Mouse (Mus musculus) heart, postnatal 10 days (tissue): ENCODE data around the gene Olfr670. TPM values are rescaled to one million over a fixed set of nuclear protein-coding genes. Genes with fewer than 3 reads are reported as not detected.
"Not testable (repeated sequence)": the region's sequence is repeated elsewhere in the genome, so short reads cannot be mapped to it uniquely, and the experiment has no call there.

ENCODE experiments used
- DNase-seq, 2 experiments: peaks; one replicate each; pipeline ENCODE4 v3.0.0; 2021
- intact Hi-C: fragments of 180-260 bp; cut with DNase I; formaldehyde crosslinking; loops from one replicate; pipeline ENCODE4 v1.15.1; 2025
- total RNA-seq, 2 experiments: library from RNA; stranded (reverse); gene quantifications; 2 replicates each; pipeline ENCODE4 v1.2.3; 2021

Gene Olfr670
- not detected for total RNA-seq

DNA sequence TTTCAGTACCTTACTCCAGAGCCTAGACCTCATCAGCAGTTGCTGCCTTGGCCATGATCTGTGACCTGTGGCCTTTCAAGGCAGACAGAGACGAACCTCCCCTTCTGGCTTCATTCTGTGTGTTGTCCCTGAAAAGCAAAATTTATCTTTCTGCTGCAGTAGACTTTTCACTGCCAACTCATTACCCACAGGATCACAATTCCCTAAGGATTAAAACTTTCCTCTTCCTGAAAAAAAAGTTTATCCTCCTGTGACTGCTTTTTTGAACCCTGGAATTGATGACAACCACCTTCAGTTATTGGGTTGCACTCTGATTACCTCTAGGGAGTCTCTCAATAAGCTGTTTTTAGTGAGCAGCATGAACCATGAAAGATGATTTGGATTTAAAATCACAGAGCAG, at the start of gene Olfr670:
Gene Olfr670, minus strand, starts transcription at position 101 of the 400 bp plus-strand sequence.
- intact Hi-C loops = no loop called here
- DNase-seq = no peak

- DNase-seq = no peak
- intact Hi-C loops = no loop called here
These were observed 39.5 kb upstream of the Olfr670 start, which contains the start of gene Olfr672 for GRCm38 (mm10) chr7:105001929-105002328. TSS of gene Olfr672 (minus strand) at chr7:105002029.

DNA sequence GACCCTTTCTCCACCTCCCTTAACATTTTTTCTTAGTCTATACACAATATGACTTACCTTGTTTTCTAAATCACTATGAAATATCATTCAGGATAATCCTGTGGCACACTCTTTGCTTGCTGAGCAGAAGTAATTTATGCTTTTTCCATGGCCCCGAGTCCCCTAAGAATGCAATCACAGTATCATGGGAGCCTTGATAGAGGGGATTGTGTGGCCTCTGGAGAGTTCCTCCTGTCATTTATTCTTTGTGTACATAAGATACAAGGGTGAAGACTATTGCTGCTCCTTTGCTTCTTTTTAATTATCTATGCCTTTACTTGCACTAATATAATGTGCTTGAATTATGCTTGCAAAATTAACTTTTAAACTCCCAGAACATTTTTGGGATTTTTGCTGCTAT, 16.6 kb upstream of the Olfr670 start, which contains the start of gene Olfr671:
Gene Olfr671, minus strand, starts transcription at position 101 of the 400 bp plus-strand sequence.
- intact Hi-C loops = no loop called here
- no peak for DNase-seq

- DNase-seq, intact Hi-C loops: not testable (repeated sequence)
These were observed 10.1 kb upstream of the Olfr670 start for GRCm38 (mm10) chr7:104972507-104972906.

DNA sequence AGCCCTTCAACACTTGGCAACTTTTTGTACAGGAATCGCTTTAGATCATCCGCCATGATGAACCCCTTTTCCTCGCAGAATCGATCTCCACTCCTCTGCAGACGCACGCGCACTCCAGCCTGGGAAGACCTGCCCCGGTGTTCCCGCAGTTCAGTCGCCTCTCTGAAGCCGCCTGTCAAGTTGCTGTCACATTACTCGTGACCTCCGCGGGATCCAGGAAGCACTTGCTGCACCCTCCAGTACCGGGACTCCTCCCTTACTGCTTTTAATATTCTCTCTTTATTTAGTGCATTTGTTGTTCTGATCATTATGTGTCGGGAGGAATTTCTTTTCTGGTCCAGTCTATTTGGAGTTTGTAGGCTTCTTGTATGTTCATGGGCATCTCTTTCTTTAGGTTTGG, 12.2 kb downstream of the Olfr670 start:
- intact Hi-C loops, DNase-seq: not testable (repeated sequence)

GRCm38 (mm10) chr7:104933940-104934339, 28.5 kb downstream of the Olfr670 start, which contains the start of gene Olfr669:
TSS of gene Olfr669 (plus strand) at chr7:104934240.
- intact Hi-C loops = no loop called here
- no peak for DNase-seq

GRCm38 (mm10) chr7:104927957-104928356, 34.5 kb downstream of the Olfr670 start, which contains the start of gene Olfr668:
TSS of gene Olfr668 (minus strand) at chr7:104928057.
- intact Hi-C loops = no loop called here
- no peak for DNase-seq

- no peak for DNase-seq
- intact Hi-C loops = no loop called here
These were observed 41.0 kb downstream of the Olfr670 start, which contains the start of gene Olfr667 for GRCm38 (mm10) chr7:104921382-104921781. TSS of gene Olfr667 (minus strand) at chr7:104921482.

Other genes starting within 250 kb of the Olfr670 start
- not detected for gene Usp17le, start 185.2 kb downstream of the Olfr670 start, total RNA-seq
- gene Usp17lb, start 120.0 kb downstream of the Olfr670 start, total RNA-seq = not detected
- gene Usp17la, start 105.6 kb downstream of the Olfr670 start, total RNA-seq = not detected
- not detected for gene Olfr665, start 84.6 kb downstream of the Olfr670 start, total RNA-seq
- gene Olfr666, start 66.7 kb downstream of the Olfr670 start, total RNA-seq = not detected
- not detected for gene Olfr667, start 41.1 kb downstream of the Olfr670 start, total RNA-seq
- not detected for gene Olfr668, start 34.6 kb downstream of the Olfr670 start, total RNA-seq
- not detected for gene Olfr669, start 28.4 kb downstream of the Olfr670 start, total RNA-seq
- not detected for gene Olfr671, start 16.5 kb upstream of the Olfr670 start, total RNA-seq
- not detected for gene Olfr672, start 39.4 kb upstream of the Olfr670 start, total RNA-seq
- not detected for gene Olfr675, start 65.8 kb upstream of the Olfr670 start, total RNA-seq
- gene Olfr676, start 70.1 kb upstream of the Olfr670 start, total RNA-seq = not detected
- gene Olfr677, start 88.8 kb upstream of the Olfr670 start, total RNA-seq = not detected
- gene Olfr678, start 101.9 kb upstream of the Olfr670 start, total RNA-seq = not detected
- gene Olfr679, start 118.6 kb upstream of the Olfr670 start, total RNA-seq = not detected
- not detected for gene Olfr680-ps1, start 130.2 kb upstream of the Olfr670 start, total RNA-seq
- not detected for gene Olfr681, start 154.2 kb upstream of the Olfr670 start, total RNA-seq
- not detected for gene Olfr683, start 184.4 kb upstream of the Olfr670 start, total RNA-seq
- not detected for gene Olfr684, start 201.0 kb upstream of the Olfr670 start, total RNA-seq
- gene Olfr685, start 223.4 kb upstream of the Olfr670 start, total RNA-seq = not detected
- gene Olfr686, start 244.9 kb upstream of the Olfr670 start, total RNA-seq = not detected